Mouse (Mus musculus) cerebellum, adult 2 months (tissue): Measurements from ENCODE around the gene Tuba1a.

Experiments
- CTCF ChIP-seq: fragments of 200-500 bp; IDR thresholded peaks from 2 replicates; pipeline ENCODE4 v1.5.1; 2011; ENCODE audit warnings: low read depth, mild to moderate bottlenecking, control low read depth, low read length, moderate library complexity, borderline replicate concordance; ENCODE audit not compliant: insufficient read depth
- POLR2A ChIP-seq: fragments of 200-500 bp; IDR thresholded peaks from 2 replicates; pipeline ENCODE4 v1.6.1; 2011; ENCODE audit warnings: low read length, control low read depth, borderline replicate concordance; ENCODE audit not compliant: insufficient read depth

DNA sequence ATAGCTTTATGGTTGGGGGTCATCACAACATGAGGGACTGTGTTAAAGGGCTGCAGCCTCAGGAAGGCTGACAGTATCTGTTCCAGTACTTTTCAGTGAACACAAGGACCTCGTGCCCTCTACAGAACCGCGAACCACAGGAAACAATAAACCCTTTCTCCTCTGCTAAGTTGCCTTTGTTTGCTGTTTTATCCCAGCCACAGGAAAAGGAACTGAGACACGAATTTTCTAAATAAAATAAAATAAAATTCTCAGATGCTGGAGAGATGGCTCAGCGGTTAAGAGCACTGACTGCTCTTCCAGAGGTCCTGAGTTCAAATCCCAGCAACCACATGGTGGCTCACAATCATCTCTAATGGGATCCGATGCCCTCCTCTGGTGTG is 45.3 kb upstream of the Tuba1a start:
- no peak for TF ChIP-seq POLR2A
- no peak for TF ChIP-seq CTCF
